ENCODE assay signal across 7 mouse cellular contexts in genomic region chr2:113849141-113849540, GRCm38 (mm10). TPM values are rescaled to one million over a fixed set of nuclear protein-coding genes. Genes with fewer than 3 reads are reported as not detected.
A peak's percentile ranks its signal among the peaks of the same experiment; 100 is the strongest.
DNase-seq lines count a peak whose midpoint lies in the region; ATAC-seq and TF ChIP-seq lines count a peak whose summit lies in the region.

No protein-coding gene starts in this region.

- TF ChIP-seq CTCF in lung, adult 2 months (IDR thresholded peaks at IDR 0.05; ENCODE audit: insufficient read depth, low read length) = no peak

- peak overlapping the region; percentile 85 for H3K4me2 ChIP-seq in embryonic facial prominence, embryonic 12.5 days (replicated peaks)
- H3K4me2 ChIP-seq in intestine, embryonic 15.5 days (replicated peaks) = peak overlapping the region; percentile 77
- peak overlapping the region; percentile 51 for H3K4me2 ChIP-seq in neural tube, embryonic 12.5 days (replicated peaks)

- WGBS in lung, adult 2 months = 0% methylated on average over 3 of the region's 3 CpGs
- 1% methylated on average over 3 of the region's 3 CpGs for WGBS in embryonic facial prominence, embryonic 12.5 days
- 2% methylated on average over 3 of the region's 3 CpGs for WGBS in intestine, embryonic 15.5 days
- 2% methylated on average over 3 of the region's 3 CpGs for WGBS in neural tube, embryonic 12.5 days

- no peak for TF ChIP-seq POLR2A in lung, adult 2 months (IDR thresholded peaks at IDR 0.05; ENCODE audit: borderline replicate concordance, extremely low read depth, low read depth, low read length)

- no peaks in the 10 kb centered on the region for H3K27me3 ChIP-seq in embryonic facial prominence, embryonic 12.5 days
- no peaks in the 10 kb centered on the region for H3K27me3 ChIP-seq in intestine, embryonic 15.5 days (replicated peaks)
- H3K27me3 ChIP-seq in neural tube, embryonic 12.5 days (replicated peaks) = no peaks in the 10 kb centered on the region

- peaks cover 9% of the 10 kb centered on the region for H3K36me3 ChIP-seq in embryonic facial prominence, embryonic 12.5 days
- H3K36me3 ChIP-seq in intestine, embryonic 15.5 days = 0 out of 2 replicates have a peak, but pooled peaks cover 3% of the 10 kb centered on the region
- peaks cover 2% of the 10 kb centered on the region; the same call in 1 of the 2 replicates for H3K36me3 ChIP-seq in neural tube, embryonic 12.5 days

- peak overlapping the region; percentile 85; the same call in 1 of the 2 replicates for H3K27ac ChIP-seq in embryonic facial prominence, embryonic 12.5 days
- no peak overlapping the region for H3K27ac ChIP-seq in intestine, embryonic 15.5 days
- H3K27ac ChIP-seq in neural tube, embryonic 12.5 days = no peak overlapping the region

- H3K9me3 ChIP-seq in embryonic facial prominence, embryonic 12.5 days = no peaks in the 10 kb centered on the region
- no peaks in the 10 kb centered on the region for H3K9me3 ChIP-seq in intestine, embryonic 15.5 days
- no peaks in the 10 kb centered on the region for H3K9me3 ChIP-seq in neural tube, embryonic 12.5 days

- H3K4me1 ChIP-seq in lung, adult 2 months (ENCODE audit: control insufficient read depth, insufficient read depth, low read length) = peaks cover 2% of the 10 kb centered on the region; the same call in 1 of the 2 replicates
- H3K4me1 ChIP-seq in embryonic facial prominence, embryonic 12.5 days = peaks cover 24% of the 10 kb centered on the region
- H3K4me1 ChIP-seq in intestine, embryonic 15.5 days (replicated peaks) = 0 out of 2 replicates have a peak, but pooled peaks cover 6% of the 10 kb centered on the region
- H3K4me1 ChIP-seq in neural tube, embryonic 12.5 days = peaks cover 24% of the 10 kb centered on the region

- peak overlapping the region; percentile 33; the same call in 1 of the 2 replicates for H3K9ac ChIP-seq in embryonic facial prominence, embryonic 12.5 days
- H3K9ac ChIP-seq in intestine, embryonic 15.5 days = no peak overlapping the region
- peak overlapping the region; percentile 65 for H3K9ac ChIP-seq in neural tube, embryonic 12.5 days

- peak overlapping the region; percentile 64 for H3K4me3 ChIP-seq in lung, adult 2 months (replicated peaks; ENCODE audit: extremely low read depth, low read depth, low read length)
- H3K4me3 ChIP-seq in embryonic facial prominence, embryonic 12.5 days = peak overlapping the region; percentile 85
- H3K4me3 ChIP-seq in intestine, embryonic 15.5 days (replicated peaks) = peak overlapping the region; percentile 90
- H3K4me3 ChIP-seq in neural tube, embryonic 12.5 days = peak overlapping the region; percentile 80

- DNase-seq in lung, adult 2 months = no peak
- DNase-seq in lung, postnatal 4 days = no peak
- DNase-seq in gastrocnemius, adult 8-10 months (ENCODE audit: low spot score in 2 of 2) = no peak
- DNase-seq in urinary bladder, postnatal 14 days (ENCODE audit: low spot score) = no peak

- ATAC-seq in embryonic facial prominence, embryonic 12.5 days (ENCODE audit: insufficient number of reproducible peaks, insufficient read depth, low FRiP score, low TSS enrichment) = peak; percentile 31
- peak; percentile 19 for ATAC-seq in intestine, embryonic 15.5 days
- ATAC-seq in neural tube, embryonic 12.5 days (ENCODE audit: low FRiP score, low read depth) = peak; percentile 65

RNA-seq across cellular contexts. Expression of gene Arhgap11a, which starts 0.7 kb away (rescaled TPM):
- polyA plus RNA-seq in lung, adult 2 months (2012; rRNA removed) = 0.60 and 1.2 TPM in 2 replicates
- polyA plus RNA-seq in embryonic facial prominence, embryonic 12.5 days (2016; fragmentation: Nextera tagmentation; extraction: Ambion mirVana) = 36.7 and 40.7 TPM in 2 replicates
- polyA plus RNA-seq in intestine, embryonic 15.5 days (2015; fragmentation: Nextera tagmentation; extraction: Ambion mirVana) = 21.7 and 24.2 TPM in 2 replicates
- 40.3 and 40.8 TPM in 2 replicates for polyA plus RNA-seq in neural tube, embryonic 12.5 days (2016; fragmentation: Nextera tagmentation; extraction: Ambion mirVana)
- total RNA-seq in gastrocnemius, adult 8-10 months (2022) = 1 to 10 TPM in 2 of 4 experiments, under 1 TPM in 2; 0.65 to 1.2 (median 0.92) TPM

RNA-seq across cellular contexts. Expression of gene Scg5, which starts 20.2 kb away (rescaled TPM):
- 0.49 and 0.57 TPM in 2 replicates for polyA plus RNA-seq in lung, adult 2 months (2012; rRNA removed)
- 8.5 and 8.8 TPM in 2 replicates for polyA plus RNA-seq in embryonic facial prominence, embryonic 12.5 days (2016; fragmentation: Nextera tagmentation; extraction: Ambion mirVana)
- polyA plus RNA-seq in intestine, embryonic 15.5 days (2015; fragmentation: Nextera tagmentation; extraction: Ambion mirVana) = 13.3 and 13.6 TPM in 2 replicates
- 88.0 and 89.5 TPM in 2 replicates for polyA plus RNA-seq in neural tube, embryonic 12.5 days (2016; fragmentation: Nextera tagmentation; extraction: Ambion mirVana)
- total RNA-seq in gastrocnemius, adult 8-10 months (2022) = under 1 TPM in 2 of 4 experiments, not detected in 2; 0.27 to 0.59 TPM

Comparison
In these comparisons a context has a peak if more than half of its experiments do, and no peak if none do; other contexts are left out.
1. RNA of gene Arhgap11a, which starts 0.7 kb away (polyA plus RNA-seq): 36.7 to 40.7 TPM in embryonic facial prominence, embryonic 12.5 days, 40.3 to 40.8 TPM in neural tube, embryonic 12.5 days and 21.7 to 24.2 TPM in intestine, embryonic 15.5 days; 0.60 to 1.2 TPM in lung, adult 2 months; every median in the first group is over 10 times any median in the second.
2. Peak in every context shown above with its lines, with median percentiles within 50 percentile points of each other: H3K4me3 ChIP-seq, ATAC-seq and H3K4me2 ChIP-seq.